Mouse (Mus musculus) kidney, adult 11 months (tissue): ENCODE data around the gene Mtmr4.

ENCODE experiments used
- DNase-seq: peaks from one replicate; pipeline ENCODE4 v3.0.0; 2022

Gene Mtmr4

DNA sequence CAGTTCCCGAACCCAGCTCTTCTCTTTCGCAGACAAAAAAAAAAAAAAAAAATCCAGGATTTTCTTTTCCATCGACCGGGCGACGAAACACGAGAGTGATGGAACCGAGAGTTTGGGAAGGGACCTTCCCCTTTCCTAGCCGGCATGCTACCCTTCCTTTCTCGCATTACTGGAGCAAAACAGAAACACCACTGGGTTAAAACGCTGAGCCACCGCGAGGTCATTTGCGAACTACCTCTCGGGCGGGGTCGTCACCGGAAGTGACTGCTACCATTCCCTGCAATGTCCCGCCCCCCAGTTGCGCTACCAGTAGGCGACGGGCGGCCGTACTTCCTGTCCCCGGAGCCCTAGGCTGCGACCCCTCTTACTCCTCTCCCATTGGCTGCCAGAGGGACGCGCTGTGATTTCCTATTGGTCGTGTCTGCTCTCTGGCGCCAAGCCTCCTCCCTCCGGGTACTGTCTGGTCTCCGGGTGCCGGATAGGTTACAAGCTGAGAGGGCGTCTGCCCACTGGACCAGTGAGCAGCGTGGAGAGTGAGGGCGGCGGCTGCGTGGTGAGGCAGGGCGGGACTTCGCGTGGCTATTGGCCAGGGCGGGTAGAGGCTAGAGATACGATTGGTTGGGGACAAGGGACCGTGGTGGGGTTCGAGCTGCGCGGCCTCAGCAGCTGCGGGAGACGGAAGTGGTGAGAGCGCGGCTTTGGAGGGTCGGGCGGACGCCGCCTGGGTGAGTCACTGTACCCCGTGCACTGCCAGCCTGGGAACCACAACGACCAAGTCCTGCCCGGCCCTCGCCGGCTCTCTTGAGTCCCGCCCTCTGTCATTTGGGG, at the start of gene Mtmr4:
Gene Mtmr4, plus strand, starts transcription at position 637 of the 828 bp plus-strand sequence.
- DNase-seq, result peak; percentile 100

DNA sequence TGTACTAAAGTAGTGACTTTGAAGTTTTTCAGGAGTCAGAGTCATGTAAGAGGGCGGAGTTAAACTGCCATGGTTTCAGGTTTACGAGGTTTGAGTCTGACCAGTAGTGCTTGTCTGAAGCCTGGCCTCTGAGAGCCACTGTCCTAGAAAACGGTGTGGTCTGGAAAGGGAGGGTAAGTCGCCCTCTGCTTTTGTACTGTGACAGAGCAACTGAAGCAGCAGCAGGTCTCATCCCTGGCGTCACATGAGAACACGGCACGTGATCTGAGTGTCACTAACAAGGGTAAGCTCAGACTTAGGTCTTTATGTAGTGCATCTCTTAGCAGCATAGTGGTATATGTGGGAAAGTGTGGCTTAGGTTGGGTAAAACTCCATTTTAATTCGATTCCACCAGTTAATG, 49.7 kb upstream of the Mtmr4 start:
- no peak for DNase-seq

GRCm38 (mm10) chr11:87542906-87543305, 49.1 kb upstream of the Mtmr4 start:
- no peak for DNase-seq

GRCm38 (mm10) chr11:87553342-87553741, 38.6 kb upstream of the Mtmr4 start:
- no peak for DNase-seq

DNA sequence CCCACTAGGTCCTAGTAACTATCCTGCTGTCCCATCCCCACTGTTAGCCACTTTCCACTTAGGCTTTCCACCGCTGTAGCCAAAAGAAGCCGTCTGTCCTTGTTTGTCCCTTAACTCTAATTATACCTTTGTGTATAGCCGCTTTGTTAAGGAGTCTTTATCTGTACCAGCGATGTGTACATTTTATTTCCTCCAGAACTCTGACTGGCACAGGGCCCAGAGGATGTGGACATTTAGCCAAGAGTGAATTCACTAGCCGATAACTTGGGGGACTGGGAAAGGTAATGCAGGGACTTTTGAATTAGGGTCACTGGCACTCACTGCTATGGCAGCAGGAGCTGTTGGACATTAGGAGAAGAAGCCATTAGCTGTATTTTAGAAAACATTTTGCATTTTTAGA, 37.6 kb upstream of the Mtmr4 start:
- DNase-seq, result no peak

- no peak for DNase-seq
Measured at GRCm38 (mm10) chr11:87555106-87555703, 36.8 kb upstream of the Mtmr4 start.

GRCm38 (mm10) chr11:87561208-87561607, 30.8 kb upstream of the Mtmr4 start:
- DNase-seq, result no peak

DNA sequence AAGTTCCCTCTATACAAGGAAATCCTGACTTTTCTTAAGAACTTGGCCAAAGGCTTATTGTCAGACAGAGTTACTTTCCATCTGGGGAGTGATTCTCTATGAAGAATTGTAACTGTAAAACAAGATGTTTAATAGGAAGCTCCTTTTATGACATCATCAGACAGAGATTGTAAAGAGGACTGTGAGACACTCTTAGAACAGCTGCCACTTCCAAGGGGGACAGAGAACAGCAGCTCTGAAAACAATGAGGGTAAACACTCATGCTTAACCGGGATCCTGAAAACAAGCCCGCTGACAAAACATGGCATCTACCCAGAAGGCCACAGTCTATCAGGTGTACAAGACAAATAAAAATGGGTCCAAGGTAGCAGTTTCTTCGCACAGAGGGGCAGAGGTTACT, 25.5 kb upstream of the Mtmr4 start, which contains the start of gene Gm11492:
Gene Gm11492, plus strand, starts transcription at position 153 of the 400 bp plus-strand sequence.
- DNase-seq, result no peak

DNA sequence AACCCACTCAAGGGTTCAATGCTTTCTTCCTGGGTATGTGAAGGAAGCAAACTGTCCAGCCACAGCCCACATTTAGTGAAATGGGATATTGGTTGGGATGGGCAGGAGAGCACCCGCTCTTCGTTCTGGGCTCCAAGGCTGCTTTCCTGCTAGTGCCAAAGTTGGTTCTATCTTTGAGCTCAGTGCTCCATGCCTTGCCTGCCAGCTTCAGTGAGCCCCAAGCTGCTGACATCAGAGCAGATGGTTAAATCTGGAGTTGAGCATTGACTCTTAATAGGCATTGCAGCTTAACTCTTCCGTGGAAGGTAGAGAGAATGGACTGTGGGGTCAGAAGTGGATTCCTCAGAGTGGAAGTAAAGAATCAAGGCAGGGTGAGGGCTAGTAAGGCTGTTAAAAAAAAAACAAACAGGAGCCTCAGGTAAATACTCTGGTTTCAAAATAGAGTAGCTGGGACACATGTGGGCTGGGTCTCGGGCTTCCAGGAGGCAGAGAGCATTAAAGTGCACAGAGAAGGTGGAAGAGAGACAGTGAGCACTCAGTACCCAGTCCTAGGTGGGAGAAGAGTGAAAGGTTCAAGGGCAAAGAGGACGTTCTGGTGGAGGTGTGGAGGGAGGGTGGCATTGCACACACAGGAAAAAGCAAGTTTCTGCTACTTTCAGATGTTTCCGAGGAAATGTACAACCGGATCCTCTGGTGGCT, 23.6 kb upstream of the Mtmr4 start, which contains the start of gene Sept4:
Gene Sept4, plus strand, starts transcription at position 649 of the 699 bp plus-strand sequence.
- DNase-seq, result no peak

DNA sequence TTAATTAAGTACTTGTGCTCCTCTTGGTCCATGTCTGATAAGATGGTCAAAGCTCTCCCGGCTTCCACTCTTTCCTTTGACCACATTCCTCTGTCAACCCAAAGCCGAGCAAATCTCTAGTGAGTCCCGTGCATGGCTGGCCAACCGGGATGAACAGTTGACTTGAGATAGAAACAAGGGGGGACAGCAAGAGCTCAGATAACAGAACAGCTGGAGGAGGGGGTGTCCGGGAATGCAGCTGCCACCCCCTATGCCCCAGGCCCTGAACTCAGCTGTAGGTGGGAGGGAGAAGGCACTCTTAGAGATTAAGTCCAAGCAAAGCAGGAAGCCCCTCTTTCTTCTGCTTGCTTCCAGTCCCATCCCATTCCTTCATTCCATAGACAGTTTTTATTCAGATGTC, 21.2 kb upstream of the Mtmr4 start:
- no peak for DNase-seq

DNA sequence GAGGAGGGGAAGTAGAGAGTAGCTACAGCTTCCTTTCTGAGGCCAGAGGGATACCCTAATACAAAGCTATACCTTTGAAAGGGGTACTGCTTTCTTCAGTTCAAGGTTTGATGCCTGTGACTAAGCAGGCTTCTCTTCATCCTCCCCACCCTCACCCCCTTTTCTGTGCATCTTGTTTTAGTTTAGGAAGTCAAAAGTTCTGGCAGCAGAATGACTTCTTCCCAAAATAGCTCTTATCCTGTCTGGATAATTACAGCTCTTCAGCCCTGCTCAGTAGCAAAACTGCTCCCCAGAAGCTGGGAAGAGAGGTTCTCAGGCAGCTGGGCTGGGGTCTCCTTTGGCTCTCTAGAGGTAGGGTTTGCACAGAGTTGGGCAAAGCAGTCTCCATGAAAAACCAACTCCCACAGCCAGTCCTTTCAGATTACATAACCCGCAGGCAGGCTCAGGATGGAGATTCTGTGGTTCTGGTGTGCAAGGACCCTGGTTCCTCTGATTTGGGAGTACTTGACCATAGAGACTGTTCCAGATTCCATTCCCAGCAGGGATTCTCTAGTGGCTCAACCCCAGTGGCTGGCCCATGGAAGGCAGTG, 20.5 kb upstream of the Mtmr4 start:
- no peak for DNase-seq

DNA sequence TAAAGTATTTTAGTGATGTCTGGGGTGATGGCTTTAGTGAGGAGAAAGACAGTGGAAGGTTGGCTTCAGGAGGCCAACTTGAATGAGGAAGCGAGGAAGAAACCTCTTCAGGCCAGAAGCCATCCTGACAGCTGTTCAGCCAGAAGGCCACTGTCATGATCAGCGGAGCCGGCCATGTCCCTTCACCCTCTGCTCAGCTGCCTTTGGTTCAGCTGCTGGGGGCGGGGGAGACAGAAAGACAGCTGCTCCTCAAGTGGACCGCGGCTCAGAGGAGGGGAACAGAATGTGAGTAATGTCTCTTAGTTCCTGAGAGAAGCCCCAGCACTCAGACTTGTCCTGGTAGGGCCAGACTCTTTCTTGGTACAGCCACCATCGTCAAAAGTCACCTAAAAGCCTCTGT, 18.2 kb upstream of the Mtmr4 start:
- DNase-seq, result no peak

DNA sequence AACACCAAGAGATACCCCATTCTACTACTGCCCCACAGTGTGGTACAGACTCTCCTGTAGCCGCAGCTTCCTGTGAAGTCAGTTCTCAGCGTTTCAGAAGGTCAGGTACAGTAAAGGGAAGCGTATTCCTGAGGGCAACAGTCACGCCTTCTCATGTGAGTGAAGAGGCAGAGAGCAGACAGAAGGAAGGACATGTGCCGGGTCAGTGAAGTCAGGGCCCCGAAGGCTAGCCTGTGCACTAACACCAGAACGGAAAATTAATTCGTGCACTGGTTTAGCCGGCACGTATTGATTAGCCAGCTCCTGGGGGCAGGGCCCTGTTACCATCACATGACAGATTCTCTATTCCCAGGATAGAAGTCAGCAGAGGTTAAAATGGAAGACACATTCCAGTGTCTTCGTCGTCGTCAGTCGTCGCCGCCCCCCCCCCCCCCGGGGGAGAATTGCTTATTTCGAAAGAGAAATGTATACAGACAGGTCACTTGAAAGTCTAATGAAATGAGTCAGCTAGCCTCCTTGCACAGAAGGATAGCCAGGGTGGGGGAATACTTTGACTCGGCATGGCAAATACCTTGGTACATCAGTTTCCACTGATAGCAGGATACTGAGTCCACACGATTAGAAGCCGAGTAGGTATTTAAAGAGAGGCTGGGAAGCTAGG, 17.3 kb upstream of the Mtmr4 start:
- no peak for DNase-seq

- DNase-seq, result peak; percentile 70
Measured at GRCm38 (mm10) chr11:87577601-87578248, 14.2 kb upstream of the Mtmr4 start.

DNA sequence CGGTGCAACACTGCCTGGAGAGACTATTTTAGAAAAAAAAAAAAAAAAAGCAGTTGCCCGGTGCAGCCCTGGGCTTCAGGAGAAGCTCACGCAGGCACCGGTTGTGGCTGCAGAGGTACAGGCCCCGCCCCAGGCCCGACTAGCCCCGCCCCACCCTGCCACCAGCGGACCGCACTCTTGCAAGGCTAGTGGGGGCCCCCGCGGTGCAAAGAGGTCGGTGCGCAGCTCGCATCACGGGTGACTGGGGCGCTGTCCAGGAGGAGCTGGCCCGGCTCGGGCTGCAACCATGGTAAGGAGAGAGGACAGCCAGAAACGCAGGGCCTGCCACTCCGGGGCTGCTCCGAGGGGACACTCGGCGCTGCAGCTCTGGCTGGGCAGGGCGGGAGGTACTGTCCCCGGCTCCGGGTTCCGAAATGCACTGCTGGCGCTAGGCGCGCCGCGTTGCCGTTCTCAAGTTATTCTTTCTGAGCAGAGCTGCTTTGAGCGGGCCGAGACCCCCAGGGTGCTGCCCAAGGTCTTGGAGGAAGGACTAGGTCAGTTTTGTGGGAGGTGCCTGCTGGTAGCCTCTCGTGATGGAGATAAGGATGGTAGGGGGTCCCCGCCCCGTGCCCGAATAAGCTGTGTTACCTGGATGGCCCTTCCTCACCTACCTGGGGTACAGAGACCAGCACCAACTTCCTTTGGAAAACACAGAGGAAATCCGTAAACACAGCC, 13.6 kb upstream of the Mtmr4 start:
- DNase-seq, result peak; percentile 65

DNA sequence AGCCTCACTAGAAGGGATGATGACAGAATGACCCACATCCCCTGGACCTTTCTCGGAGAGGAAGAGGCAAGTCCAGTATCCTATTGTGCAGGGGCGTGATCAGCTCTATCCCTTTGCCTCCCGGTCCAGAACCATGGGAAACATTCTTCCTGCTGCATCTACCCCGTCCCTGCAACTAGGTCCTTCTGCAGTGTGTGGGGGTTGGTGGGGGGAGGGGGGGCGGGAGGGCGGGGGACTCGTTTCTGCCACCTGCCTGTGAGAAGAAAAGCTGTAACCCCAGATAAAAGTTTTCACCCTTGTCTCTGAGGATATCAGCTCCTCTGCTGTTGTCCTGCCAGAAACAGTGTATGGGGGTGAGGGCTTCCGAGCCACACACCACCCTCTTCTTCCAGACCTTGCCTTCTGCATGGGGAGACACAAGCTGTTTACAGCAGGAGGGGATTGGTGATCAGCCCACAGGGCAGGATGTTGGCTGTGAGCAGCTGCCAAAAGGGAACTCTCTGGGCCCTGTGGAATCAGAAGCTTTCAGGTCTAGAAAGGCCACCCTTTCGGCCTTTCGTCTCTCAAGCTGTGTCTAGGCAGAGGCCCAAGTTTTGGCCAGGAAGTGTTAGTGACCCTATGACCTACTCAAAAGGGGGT, 12.9 kb upstream of the Mtmr4 start:
- peak; percentile 55 for DNase-seq

DNA sequence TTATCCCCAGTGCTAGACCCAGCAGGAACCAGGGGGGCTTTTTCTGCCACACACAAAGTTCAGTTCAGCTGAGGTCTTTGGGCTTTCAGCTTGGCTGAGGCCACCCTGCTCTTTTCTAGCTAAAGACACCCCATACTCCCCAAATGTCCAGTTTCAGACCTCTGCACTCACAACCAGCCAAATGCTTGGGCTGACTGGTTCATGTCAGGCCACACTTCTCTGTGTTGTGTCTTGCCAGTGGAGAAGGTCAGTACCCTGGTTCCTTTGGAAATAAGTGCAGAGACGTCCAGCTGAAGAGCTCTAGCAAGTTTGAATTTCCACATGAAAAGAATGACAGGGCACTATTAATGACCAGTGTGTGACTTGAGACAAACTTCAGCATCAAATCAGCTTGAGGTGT, 12.2 kb upstream of the Mtmr4 start:
- DNase-seq, result no peak

DNA sequence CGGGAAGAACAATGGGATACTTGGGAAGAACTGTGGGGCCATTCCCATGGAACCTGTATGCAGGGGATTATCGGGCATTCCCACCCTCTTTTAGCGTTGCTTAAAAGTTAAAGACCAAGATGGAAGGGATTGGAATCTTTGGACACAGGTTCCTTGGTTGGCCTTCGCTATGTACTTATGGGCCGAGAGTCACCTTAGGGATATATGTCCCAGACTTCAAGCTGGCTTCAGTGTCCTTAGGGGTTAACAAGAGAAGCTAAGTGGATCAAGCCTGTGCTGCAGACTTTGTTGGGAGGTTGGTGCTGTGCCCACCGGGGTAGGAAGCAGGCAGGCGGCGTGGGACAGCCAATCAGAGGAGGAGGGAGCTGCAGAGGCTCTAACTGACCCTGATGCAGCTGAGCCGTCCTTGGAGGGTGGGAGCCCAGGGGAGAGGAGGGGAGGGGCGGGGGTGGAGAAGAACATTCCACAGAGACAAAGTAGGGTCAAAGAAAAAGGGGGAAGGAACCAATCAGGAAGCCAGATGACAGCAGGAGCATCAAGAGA, 11.3 kb upstream of the Mtmr4 start:
- DNase-seq, result no peak

DNA sequence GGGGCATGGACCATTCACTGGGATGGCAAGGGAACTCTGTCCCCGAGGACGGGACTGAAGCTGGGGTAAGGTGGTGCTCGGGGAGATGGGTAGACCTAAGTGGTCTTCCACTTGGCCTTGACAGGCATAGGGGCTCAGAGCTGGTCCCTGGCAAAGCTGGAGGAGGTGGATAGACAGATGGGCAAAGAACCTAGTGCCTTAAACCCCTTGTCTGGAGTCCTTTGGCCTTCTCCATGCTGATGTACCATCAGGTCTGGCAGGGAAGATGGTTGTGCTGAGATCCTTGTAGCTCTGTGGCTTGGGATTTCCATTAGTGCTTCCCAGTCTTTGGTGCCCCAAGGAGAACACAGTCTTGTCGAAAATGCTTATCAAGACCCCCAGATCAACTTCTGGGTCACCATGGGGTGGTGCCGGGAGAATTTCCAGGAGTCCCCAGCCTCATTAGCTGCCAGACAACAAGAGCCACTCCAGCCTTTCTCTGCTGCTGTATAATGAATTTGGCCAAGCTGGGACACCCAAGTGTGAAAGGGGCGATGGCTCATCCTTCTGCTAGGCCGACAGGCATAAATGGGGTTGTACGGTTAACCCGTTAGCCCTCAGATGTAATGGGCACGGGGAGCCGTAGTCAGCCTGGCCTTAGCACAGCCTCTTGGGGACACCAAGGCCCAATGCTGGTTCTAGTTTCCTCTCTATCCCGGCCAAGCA, 10.6 kb upstream of the Mtmr4 start:
- DNase-seq, result no peak
